Mouse (Mus musculus) left cerebral cortex, adult 18-20 months (tissue): Measurements from ENCODE around the gene Lars2. TPM values are rescaled to one million over a fixed set of nuclear protein-coding genes. Genes with fewer than 3 reads are reported as not detected.

ENCODE experiments used
- DNase-seq, 2 experiments: peaks; one replicate each; pipeline ENCODE4 v3.0.0; 2021 to 2022; ENCODE audit warnings: low spot score in 2 of 2, mixed read lengths in 1 of 2
- total RNA-seq, 2 experiments: library from RNA; stranded (reverse); gene quantifications; 2 replicates each; pipeline ENCODE4 v1.2.3; 2021

Gene Lars2
- total RNA-seq, 2 experiments from 2014 or later, result 33.7 to 36.0 TPM

DNA sequence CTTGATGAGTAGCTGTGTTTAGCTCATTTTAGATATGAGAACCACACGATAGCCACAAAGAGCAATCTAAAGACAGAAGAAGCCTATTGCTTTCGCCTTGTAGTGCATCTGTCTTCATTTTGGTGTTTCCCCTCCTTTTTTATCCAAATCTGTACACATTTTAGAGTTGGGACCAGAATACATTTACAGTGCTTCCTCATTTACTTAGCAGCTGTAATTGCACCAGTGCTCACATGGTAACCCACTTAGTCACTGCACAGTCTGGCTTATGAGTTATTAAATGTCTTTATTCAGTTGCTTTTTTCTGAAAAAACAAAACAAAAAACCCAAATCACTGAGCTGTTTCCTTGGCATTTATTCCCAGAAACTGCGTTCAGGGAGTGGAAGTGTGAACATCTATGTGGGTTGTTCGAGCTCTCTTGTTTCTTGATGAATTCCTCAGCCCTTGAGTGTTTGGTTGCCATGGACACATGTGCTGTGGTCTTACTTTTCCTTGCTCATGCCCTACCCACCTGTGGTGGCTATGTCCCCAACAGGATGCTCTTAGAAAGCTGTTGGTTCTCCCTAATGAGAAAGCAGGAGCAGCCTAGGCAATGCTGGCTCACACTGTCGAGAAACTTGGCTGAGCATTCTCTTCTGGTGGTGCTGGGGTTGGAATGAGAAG lies 136.6 kb downstream of the Lars2 start:
- peak; percentile 48 to 59 for DNase-seq

DNA sequence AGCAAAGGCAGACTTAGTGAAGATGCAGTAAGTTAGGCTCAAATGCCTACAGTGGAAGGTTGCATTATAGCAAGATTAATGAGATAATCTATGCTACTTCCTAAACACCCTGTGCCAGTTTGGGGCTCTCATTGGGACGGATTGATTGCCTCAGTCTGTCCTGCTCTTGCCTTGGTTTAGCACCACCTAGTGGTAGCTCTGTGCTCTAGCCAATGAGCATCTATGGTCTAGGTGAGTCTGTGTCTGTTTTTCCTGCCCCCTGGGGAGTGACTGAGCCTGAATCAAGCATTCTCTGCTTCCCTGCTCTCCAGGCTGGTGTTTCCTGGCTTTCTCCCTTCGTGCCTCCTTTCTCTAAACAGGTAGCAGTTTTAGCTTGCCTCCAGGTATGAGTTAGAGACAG lies 137.6 kb downstream of the Lars2 start:
- no peak for DNase-seq

DNA sequence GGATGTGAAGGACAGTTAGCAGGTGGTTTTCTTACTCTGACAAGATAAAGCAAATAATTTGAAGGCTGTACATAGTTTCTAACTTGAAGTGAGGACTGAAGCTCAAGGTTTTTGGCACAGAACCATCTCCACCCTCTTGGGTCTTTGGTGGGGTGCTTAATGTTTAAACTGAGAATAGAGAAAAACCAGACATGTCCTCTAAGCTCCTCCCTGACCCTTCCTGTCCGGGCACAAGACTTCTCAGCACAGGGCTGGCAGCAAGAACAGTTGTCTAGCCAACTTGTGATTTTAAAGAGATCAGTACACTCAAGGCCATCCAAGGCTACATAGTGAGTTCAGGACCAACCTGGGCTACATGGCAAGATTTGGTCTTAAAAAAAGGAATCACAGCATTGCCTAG lies 138.9 kb downstream of the Lars2 start:
- DNase-seq, result no peak

- DNase-seq, result no peak
Observed at GRCm38 (mm10) chr9:123506270-123507146, 139.8 kb downstream of the Lars2 start.

- no peak for DNase-seq
Observed at GRCm38 (mm10) chr9:123507380-123507779, 140.7 kb downstream of the Lars2 start.

DNA sequence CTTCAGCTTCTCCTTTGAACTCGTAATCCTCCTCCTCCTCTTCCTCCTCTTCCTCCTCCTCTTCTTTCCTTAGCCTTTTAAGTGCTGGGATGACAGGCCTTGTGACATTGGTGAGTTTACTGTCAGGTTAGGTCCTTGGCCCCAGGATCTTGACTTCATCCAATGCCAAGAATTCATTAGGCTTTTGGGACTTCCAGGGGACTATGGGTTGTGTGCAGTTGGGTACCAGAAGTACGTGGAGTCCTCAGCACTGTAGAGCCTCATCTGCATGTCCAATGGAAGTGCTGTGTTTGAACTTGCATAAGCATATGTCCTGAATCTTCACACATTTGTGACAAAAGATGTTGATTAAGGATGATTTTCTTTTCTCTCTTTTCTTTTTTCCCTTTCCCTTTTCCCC lies 142.3 kb downstream of the Lars2 start:
- no peak for DNase-seq

- DNase-seq, result peak in 1 of 2 experiments; percentile 47
Observed at GRCm38 (mm10) chr9:123509638-123510604, 143.2 kb downstream of the Lars2 start.

GRCm38 (mm10) chr9:123510926-123511325 lies 144.2 kb downstream of the Lars2 start:
- DNase-seq, result no peak

Other genes with a start within 250 kb of the Lars2 start
- gene Clec3b, start 216.0 kb upstream of the Lars2 start, total RNA-seq, result 1 to 10 TPM; 2.7 to 3.4 TPM
- gene Cdcp1, start 150.9 kb upstream of the Lars2 start, total RNA-seq, result under 1 TPM; 0.30 to 0.35 TPM
- gene Tmem158, start 106.2 kb upstream of the Lars2 start, total RNA-seq, result 10 to 100 TPM; 54.7 to 65.3 TPM
- 1 to 10 TPM; 5.9 to 6.4 TPM for gene Limd1, start 111.8 kb downstream of the Lars2 start, total RNA-seq
- 10 to 100 TPM; 69.3 to 70.2 TPM for gene Sacm1l, start 162.8 kb downstream of the Lars2 start, total RNA-seq